Mouse (Mus musculus): ENCODE results near the gene Acbd3.

Gene Acbd3

DNA sequence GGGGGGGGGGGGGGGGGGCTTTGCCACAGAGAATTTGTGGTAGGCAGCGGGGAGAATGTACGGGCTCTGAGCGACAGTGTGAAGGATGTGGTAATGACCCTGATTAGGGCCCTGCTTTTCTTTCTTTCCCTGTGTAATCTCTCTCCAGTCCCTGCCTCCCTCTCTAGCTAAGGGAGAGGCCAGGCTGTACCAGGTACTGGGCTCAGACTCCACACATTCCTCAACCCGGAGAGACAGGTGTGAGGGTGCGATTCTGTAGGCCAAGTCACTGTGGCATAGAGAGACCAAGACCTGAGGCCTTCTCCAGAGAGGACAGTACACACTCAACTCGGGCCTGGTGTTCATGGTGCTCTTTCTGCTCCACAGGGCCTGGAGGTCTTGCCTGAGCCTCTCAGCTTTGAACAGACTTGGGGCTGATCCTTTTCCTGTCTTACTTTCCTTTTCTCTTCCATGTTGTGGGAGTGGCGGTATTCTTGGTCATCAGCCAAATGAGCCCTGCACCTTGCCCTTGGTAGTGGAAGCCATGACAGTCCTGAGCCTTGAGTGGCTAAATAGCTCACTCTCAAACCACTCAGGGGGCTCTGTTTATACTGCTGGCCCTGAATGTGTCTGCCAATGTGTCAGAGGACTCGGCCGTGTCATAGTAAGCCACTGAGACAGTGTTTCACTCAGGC lies 57.2 kb downstream of the Acbd3 start:
- DNase-seq (ENCODE audit: low spot score in 2 of 2): no peak

GRCm38 (mm10) chr1:180783580-180783928 lies 57.7 kb downstream of the Acbd3 start:
- no peak for DNase-seq (ENCODE audit: low spot score in 2 of 2)

- DNase-seq (ENCODE audit: low spot score in 2 of 2): no peak
Observed at GRCm38 (mm10) chr1:180791821-180792480, 66.1 kb downstream of the Acbd3 start.

DNA sequence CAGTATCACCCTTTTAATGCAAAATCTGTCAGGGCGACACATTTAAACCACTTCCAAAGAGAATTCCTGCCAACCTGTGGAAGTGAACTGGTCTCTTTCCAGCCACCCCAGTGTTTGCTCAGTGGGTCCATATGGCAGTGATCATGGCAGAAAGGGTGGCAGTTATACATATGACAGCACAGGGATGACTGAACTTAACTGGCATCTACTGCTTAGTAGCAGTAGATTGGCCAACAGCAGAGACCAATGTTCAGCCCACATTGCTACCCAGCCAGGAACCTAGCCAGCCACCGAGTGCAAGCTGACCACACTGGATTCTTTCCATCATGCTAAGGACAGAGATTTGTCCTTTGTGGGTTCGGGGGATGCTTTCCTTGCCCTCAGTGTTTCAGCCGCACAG lies 67.0 kb downstream of the Acbd3 start:
- DNase-seq (ENCODE audit: low spot score in 2 of 2): no peak

DNA sequence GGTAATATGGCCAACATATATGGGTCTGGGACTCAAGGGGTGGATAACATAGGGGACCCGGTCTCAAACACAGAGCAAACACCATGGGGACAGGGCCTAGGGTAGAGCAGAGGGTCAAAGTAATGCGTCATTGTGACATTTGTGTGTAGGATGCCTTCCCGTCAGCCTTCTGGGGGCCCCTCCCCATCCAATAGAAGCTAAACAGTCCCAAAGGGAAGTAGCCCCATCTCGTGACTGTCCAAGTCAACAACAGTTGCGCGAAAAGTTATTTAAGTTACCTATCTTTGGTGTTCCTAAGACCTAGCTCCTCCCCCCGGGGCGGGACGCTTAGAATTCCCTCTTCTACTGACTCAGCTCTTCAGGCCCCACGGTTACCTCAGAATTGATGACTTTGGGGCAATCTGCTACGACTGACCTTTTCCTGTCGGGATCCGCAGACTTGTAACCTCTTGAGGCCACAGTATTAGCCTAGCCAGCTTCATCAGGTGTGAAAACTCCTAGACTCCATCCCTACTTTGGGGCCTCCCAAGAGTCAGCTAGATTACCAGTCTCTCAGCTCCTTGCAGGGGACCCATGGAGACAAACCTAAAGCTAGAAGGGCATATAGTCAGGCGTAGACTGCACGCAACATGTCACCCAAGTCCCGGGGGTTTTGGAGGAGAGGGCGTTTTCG lies 67.7 kb downstream of the Acbd3 start:
- peak in 1 of 2 experiments; percentile 15 for DNase-seq (ENCODE audit: low spot score in 2 of 2)

GRCm38 (mm10) chr1:180794170-180794569 lies 68.3 kb downstream of the Acbd3 start:
- DNase-seq (ENCODE audit: low spot score in 2 of 2): no peak

GRCm38 (mm10) chr1:180798660-180799059 lies 72.8 kb downstream of the Acbd3 start:
- no peak for DNase-seq (ENCODE audit: low spot score in 2 of 2)

DNA sequence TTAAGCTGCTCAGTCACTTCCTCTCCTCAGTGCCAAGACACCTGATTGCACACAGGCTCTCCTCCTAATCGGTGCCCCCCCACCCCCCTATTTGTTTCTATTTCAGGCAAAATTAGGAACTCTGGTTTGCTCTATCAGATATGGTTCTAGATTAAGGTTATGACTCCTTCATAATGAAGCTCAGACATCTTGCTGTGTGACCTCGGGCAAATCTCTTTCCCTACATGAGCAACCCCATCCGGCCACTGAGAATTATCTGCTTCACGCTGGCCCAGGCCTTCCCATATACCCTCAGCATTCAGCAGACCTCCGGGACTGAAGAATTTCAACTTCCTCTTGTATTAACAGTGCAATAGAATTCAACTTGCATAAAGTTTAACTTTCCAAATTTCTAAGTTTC lies 73.4 kb downstream of the Acbd3 start:
- DNase-seq (ENCODE audit: low spot score in 2 of 2): no peak

- no peak for DNase-seq (ENCODE audit: low spot score in 2 of 2)
Observed at GRCm38 (mm10) chr1:180800022-180800421, 74.2 kb downstream of the Acbd3 start.

- DNase-seq (ENCODE audit: low spot score in 2 of 2): no peak
Observed at GRCm38 (mm10) chr1:180800814-180801213, 75.0 kb downstream of the Acbd3 start.

- no peak for DNase-seq (ENCODE audit: low spot score in 2 of 2)
Observed at GRCm38 (mm10) chr1:180801466-180801994, 75.7 kb downstream of the Acbd3 start.
